Mouse (Mus musculus) MEL (cell line): ENCODE measurements around the gene Strn. TPM values are rescaled to one million over a fixed set of nuclear protein-coding genes. Genes with fewer than 3 reads are reported as not detected.

Source experiments
- DNase-seq: peaks from one replicate; pipeline ENCODE4 v3.0.0; 2011; ENCODE audit warnings: low read depth, low spot score
- H3K27ac ChIP-seq: 2 replicates; pipeline ENCODE4 v1.5.1; 2012; ENCODE audit warnings: low read depth, mild to moderate bottlenecking, control low read depth, low read length, moderate library complexity; ENCODE audit not compliant: control insufficient read depth
- H3K27me3 ChIP-seq, 2 experiments: fragments of 150-350 bp in 1 of 2; sonication (generic) in 1 of 2; 2 replicates each; pipeline ENCODE4 v1.6.1; 2012; ENCODE audit warnings: low read length in 2 of 2, mild to moderate bottlenecking in 2 of 2, improper control_type of control experiment in 1 of 2, moderate library complexity in 1 of 2; ENCODE audit not compliant: insufficient read depth in 2 of 2, control insufficient read depth in 1 of 2
- H3K36me3 ChIP-seq, 2 experiments: 2 replicates each; pipeline ENCODE4 v1.6.1; 2012 to 2014; ENCODE audit warnings: low read length in 2 of 2, improper control_type of control experiment in 1 of 2, inconsistent platforms in 1 of 2, mild to moderate bottlenecking in 1 of 2; ENCODE audit not compliant: insufficient read depth in 2 of 2, control insufficient read depth in 1 of 2
- H3K4me1 ChIP-seq, 2 experiments: fragments of 150-350 bp in 1 of 2; sonication (generic) in 1 of 2; 2 replicates each; pipeline ENCODE4 v1.6.1; 2012; ENCODE audit warnings: low read length in 2 of 2, improper control_type of control experiment in 1 of 2, mild to moderate bottlenecking in 1 of 2; ENCODE audit not compliant: insufficient read depth in 2 of 2, control insufficient read depth in 1 of 2
- H3K4me3 ChIP-seq, 2 experiments: fragments of 150-350 bp in 1 of 2; sonication (generic) in 1 of 2; 2 replicates each; pipeline ENCODE4 v1.5.1; 2012; ENCODE audit warnings: low read depth in 2 of 2, low read length in 2 of 2, mild to moderate bottlenecking in 2 of 2, moderate library complexity in 2 of 2, control low read depth in 1 of 2, improper control_type of control experiment in 1 of 2; ENCODE audit not compliant: control insufficient read depth in 1 of 2, insufficient read depth in 1 of 2
- H3K79me2 ChIP-seq: 2 replicates; pipeline ENCODE4 v1.6.1; 2012; ENCODE audit warnings: mild to moderate bottlenecking, low read length, moderate library complexity; ENCODE audit not compliant: control insufficient read depth, poor library complexity, insufficient read depth
- H3K9ac ChIP-seq: 2 replicates; pipeline ENCODE4 v1.6.1; 2012; ENCODE audit warnings: low read depth, mild to moderate bottlenecking, control low read depth, low read length, moderate library complexity; ENCODE audit not compliant: control insufficient read depth, poor library complexity, severe bottlenecking
- H3K9me3 ChIP-seq: fragments of 150-350 bp; sonication (generic); replicated peaks from 2 replicates; pipeline ENCODE4 v1.6.1; 2012; ENCODE audit warnings: mild to moderate bottlenecking, low read length, improper control_type of control experiment, moderate library complexity; ENCODE audit not compliant: insufficient read depth
- CHD2 ChIP-seq: IDR thresholded peaks from 2 replicates; pipeline ENCODE4 v1.6.1; 2011; ENCODE audit warnings: low read length, improper control_type of control experiment
- CTCF ChIP-seq, 3 experiments: IDR thresholded peaks in 2 of 3; conservative IDR thresholded peaks in 1 of 3; 2 replicates each; pipeline ENCODE4 v1.5.1; 2011 to 2012; ENCODE audit warnings: low read length in 3 of 3, low read depth in 2 of 3, mild to moderate bottlenecking in 2 of 3, improper control_type of control experiment in 1 of 3, inconsistent platforms in 1 of 3, mixed read lengths in 1 of 3, moderate library complexity in 1 of 3; ENCODE audit not compliant: control insufficient read depth in 1 of 3, insufficient read depth in 1 of 3, poor library complexity in 1 of 3, severe bottlenecking in 1 of 3
- EP300 ChIP-seq, 2 experiments: IDR thresholded peaks; 2 replicates each; pipeline ENCODE4 v1.6.1; 2011; ENCODE audit warnings: improper control_type of control experiment in 2 of 2, low read length in 2 of 2, low read depth in 1 of 2, mild to moderate bottlenecking in 1 of 2
- ETS1 ChIP-seq: IDR thresholded peaks from 2 replicates; pipeline ENCODE4 v1.6.1; 2012; ENCODE audit warnings: low read depth, mild to moderate bottlenecking, inconsistent platforms, low read length, improper control_type of control experiment, moderate library complexity
- GABPA ChIP-seq: IDR thresholded peaks from 2 replicates; pipeline ENCODE4 v1.6.1; 2012; ENCODE audit warnings: low read depth, mild to moderate bottlenecking, inconsistent platforms, low read length, improper control_type of control experiment, moderate library complexity
- GATA1 ChIP-seq: IDR thresholded peaks from 2 replicates; pipeline ENCODE4 v1.6.1; 2011; ENCODE audit warnings: low read depth, low read length, improper control_type of control experiment
- JUND ChIP-seq: IDR thresholded peaks from 2 replicates; pipeline ENCODE4 v1.6.1; 2011; ENCODE audit warnings: low read depth, mild to moderate bottlenecking, improper control_type of control experiment, low read length
- MAFK ChIP-seq: IDR thresholded peaks from 2 replicates; pipeline ENCODE4 v1.6.1; 2011; ENCODE audit warnings: low read depth, mild to moderate bottlenecking, low read length, improper control_type of control experiment, borderline replicate concordance
- MEF2A ChIP-seq: IDR thresholded peaks from 2 replicates; pipeline ENCODE4 v1.6.1; 2014; ENCODE audit warnings: low read depth, mild to moderate bottlenecking, inconsistent platforms, low read length, improper control_type of control experiment; ENCODE audit not compliant: poor library complexity, insufficient replicate concordance, severe bottlenecking; ENCODE audit errors: extremely low read depth
- MXI1 ChIP-seq: IDR thresholded peaks from 2 replicates; pipeline ENCODE4 v1.6.1; 2011; ENCODE audit warnings: mild to moderate bottlenecking, low read depth, low read length, improper control_type of control experiment
- MYB ChIP-seq: IDR thresholded peaks from 2 replicates; pipeline ENCODE4 v1.6.1; 2011; ENCODE audit warnings: mild to moderate bottlenecking, low read depth, low read length, improper control_type of control experiment
- MYC ChIP-seq: IDR thresholded peaks from 2 replicates; pipeline ENCODE4 v1.6.1; 2011; ENCODE audit warnings: low read depth, mild to moderate bottlenecking, low read length, improper control_type of control experiment, moderate library complexity
- NELFE ChIP-seq: IDR thresholded peaks from 2 replicates; pipeline ENCODE4 v1.6.1; 2011; ENCODE audit warnings: low read depth, low read length, improper control_type of control experiment
- POLR2A ChIP-seq, 2 experiments: IDR thresholded peaks; 2 replicates each; pipeline ENCODE4 v1.6.1; 2011 to 2012; ENCODE audit warnings: low read length in 2 of 2, mild to moderate bottlenecking in 2 of 2, control low read depth in 1 of 2, improper control_type of control experiment in 1 of 2, low read depth in 1 of 2, moderate library complexity in 1 of 2; ENCODE audit not compliant: control insufficient read depth in 1 of 2, insufficient read depth in 1 of 2, poor library complexity in 1 of 2
- RCOR1 ChIP-seq: IDR thresholded peaks from 2 replicates; pipeline ENCODE4 v1.6.1; 2012; ENCODE audit warnings: low read depth, mild to moderate bottlenecking, inconsistent platforms, low read length, improper control_type of control experiment
- SIN3A ChIP-seq: IDR thresholded peaks from 2 replicates; pipeline ENCODE4 v1.6.1; 2012; ENCODE audit warnings: low read length, improper control_type of control experiment, inconsistent platforms
- TBP ChIP-seq: IDR thresholded peaks from 2 replicates; pipeline ENCODE4 v1.8.0; 2011; ENCODE audit warnings: low read depth, low read length, improper control_type of control experiment
- USF2 ChIP-seq, 2 experiments: IDR thresholded peaks; 2 replicates each; pipeline ENCODE4 v1.6.1; 2011 to 2012; ENCODE audit warnings: improper control_type of control experiment in 2 of 2, low read length in 2 of 2, borderline replicate concordance in 1 of 2, inconsistent platforms in 1 of 2, low read depth in 1 of 2, mild to moderate bottlenecking in 1 of 2; ENCODE audit not compliant: insufficient read depth in 1 of 2
- ZC3H11A ChIP-seq: IDR thresholded peaks from 2 replicates; pipeline ENCODE4 v1.6.1; 2012; ENCODE audit warnings: low read depth, mild to moderate bottlenecking, inconsistent platforms, low read length, improper control_type of control experiment
- polyA plus RNA-seq, 2 experiments: library from polyadenylated mRNA; stranded (reverse) in 1 of 2; unstranded in 1 of 2; fragments of >175 nt in 1 of 2; fragments of >200 nt in 1 of 2; gene quantifications; 2 replicates each; pipeline versions ENCODE4 v1.2.1 to v1.2.4; 2012; ENCODE audit warnings: low replicate concordance in 2 of 2, low read depth in 1 of 2; ENCODE audit not compliant: insufficient read length in 2 of 2, insufficient read depth in 1 of 2, missing spikeins in 1 of 2
- total RNA-seq: library from RNA; depleted of rRNA; stranded (reverse); fragments of 300-350 nt; gene quantifications from 2 replicates; pipeline ENCODE4 v1.2.3, GENCODE M21; 2012

The Strn gene
- total and polyA plus RNA-seq, 3 experiments: 10.2 to 13.9 TPM; not detected in 1

- TF ChIP-seq USF2 (IDR thresholded peaks at IDR 0.05; ENCODE audit: borderline replicate concordance in 1 of 2, insufficient read depth in 1 of 2, low read depth in 1 of 2, low read length in 2 of 2) (no peak), MEF2A (0 out of 2 replicates have a peak, but pooled peaks have one; percentile 27), RCOR1 (peak; percentile 72), ETS1 (peak; percentile 44; the same call in 1 of the 2 replicates), TBP (no peak), EP300 (IDR thresholded peaks at IDR 0.05; ENCODE audit: low read depth in 1 of 2, low read length in 2 of 2) (peak; percentile 49 to 64), ZC3H11A (no peak)
- TF ChIP-seq, all 39 proteins: peak for 4
- Histone ChIP-seq H3K4me3 (no peak overlapping the region), H3K27me3 (no peaks in the 10 kb centered on the region), H3K27ac (no peak overlapping the region), H3K36me3 (peaks cover 7 to 12% of the 10 kb centered on the region in 2 experiments), H3K9me3 (no peaks in the 10 kb centered on the region), H3K79me2 (no peaks in the 10 kb centered on the region), H3K9ac (no peak overlapping the region), H3K4me1 (peaks cover 0 to 5% of the 10 kb centered on the region in 2 experiments; a peak in 2 of 4 replicates)
- peak; percentile 30 for DNase-seq
Observed at GRCm38 (mm10) chr17:78685004-78685403, 52.0 kb downstream of the Strn start.

DNA sequence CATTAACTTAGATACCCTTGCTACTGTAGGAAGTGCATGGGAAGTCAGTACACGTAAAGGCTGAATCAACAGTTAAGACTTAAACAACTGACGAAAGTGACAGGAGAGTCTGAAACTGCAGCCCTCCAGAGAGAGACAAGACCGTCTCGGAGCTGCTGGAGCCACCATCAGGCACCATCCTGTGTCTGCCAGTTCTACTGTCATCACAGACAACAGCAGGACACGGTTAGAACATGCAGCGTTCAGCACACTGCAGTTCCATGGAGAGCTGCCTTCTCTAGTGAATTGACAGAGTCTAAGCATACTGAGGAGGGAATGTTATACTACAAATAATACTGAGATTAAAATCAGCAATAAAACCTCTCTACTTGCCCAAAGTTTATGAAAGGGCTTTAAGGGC, 54.6 kb downstream of the Strn start:
- TF ChIP-seq EP300 (IDR thresholded peaks at IDR 0.05; ENCODE audit: low read depth in 1 of 2, low read length in 2 of 2) (no peak), MAFK (no peak), GABPA (no peak), MYB (no peak), CTCF (IDR thresholded peaks at IDR 0.05 in 2 of 3, conservative IDR thresholded peaks at IDR 0.05 in 1 of 3; ENCODE audit: control insufficient read depth in 1 of 3, insufficient read depth in 1 of 3, low read depth in 2 of 3, low read length in 3 of 3, poor library complexity in 1 of 3, severe bottlenecking in 1 of 3) (no peak), GATA1 (no peak), CHD2 (no peak), TBP (no peak), NELFE (no peak), JUND (no peak), POLR2A (IDR thresholded peaks at IDR 0.05; ENCODE audit: control insufficient read depth in 1 of 2, insufficient read depth in 1 of 2, low read depth in 1 of 2, low read length in 2 of 2, poor library complexity in 1 of 2) (no peak), SIN3A (no peak), MXI1 (no peak), MYC (no peak)
- H3K36me3 ChIP-seq: peaks cover 6 to 12% of the 10 kb centered on the region in 2 experiments
- H3K9me3 ChIP-seq: no peaks in the 10 kb centered on the region
- no peak for DNase-seq
- H3K27me3 ChIP-seq: no peaks in the 10 kb centered on the region
- peaks cover 0 to 5% of the 10 kb centered on the region in 2 experiments; a peak in 2 of 4 replicates for H3K4me1 ChIP-seq
- no peak overlapping the region for H3K4me3 ChIP-seq
- no peaks in the 10 kb centered on the region for H3K79me2 ChIP-seq
- H3K9ac ChIP-seq: no peak overlapping the region
- H3K27ac ChIP-seq: no peak overlapping the region
